Mouse (Mus musculus) embryo, embryonic 11 days (tissue): ENCODE measurements at regions not wholly inside any gene's neighbourhood (a gene's known extent, or its start where the extent isn't known, plus 50 kb on each side); places are given as distances from the start of the nearest gene placed in this dataset.

Experiments used
- DNase-seq: peaks from one replicate; pipeline ENCODE4 v3.0.0-alpha.2; 2015

DNA sequence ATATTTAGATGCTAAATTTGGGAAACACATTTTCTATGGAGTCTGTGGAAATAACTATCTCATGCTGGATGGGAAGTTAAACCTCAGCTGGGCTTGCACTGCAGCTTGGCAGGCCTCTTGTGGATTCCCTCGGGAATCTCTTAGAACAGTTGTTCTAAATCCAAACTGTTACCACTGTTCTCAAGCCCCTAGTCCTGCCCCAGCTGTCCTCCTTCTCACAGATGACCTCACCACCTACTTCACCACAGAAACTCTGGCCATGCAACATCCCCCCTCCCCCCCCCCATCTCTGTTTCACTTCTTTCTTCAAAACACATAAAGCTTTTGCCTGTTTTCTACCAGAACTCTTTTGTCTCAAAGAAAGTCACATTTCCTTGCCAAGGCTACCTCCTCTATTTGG, 136.6 kb upstream of the Wdr44 start:
- DNase-seq = peak; percentile 1

DNA sequence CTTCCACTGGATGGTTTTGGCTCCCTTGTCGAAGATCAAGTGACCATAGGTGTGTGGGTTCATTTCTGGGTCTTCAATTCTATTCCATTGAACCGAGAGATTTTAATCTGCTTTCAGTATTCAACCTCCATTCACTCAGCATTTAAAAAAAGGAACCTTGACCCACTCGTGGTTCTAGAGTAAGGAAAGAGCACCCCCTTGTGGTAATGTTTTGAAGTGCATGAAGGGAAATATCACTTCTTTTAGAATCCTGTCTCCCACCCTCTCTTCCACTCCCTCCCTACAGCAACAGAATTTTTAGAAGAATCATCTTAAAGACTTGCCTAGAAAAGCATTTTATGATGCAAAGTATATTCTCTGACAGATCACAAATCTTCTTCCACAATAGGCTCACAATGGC, 127.3 kb upstream of the Wdr44 start:
- peak; percentile 51 for DNase-seq
